Mouse (Mus musculus) urinary bladder, adult 2 months (tissue): ENCODE results near the gene Snx9. TPM values are rescaled to one million over a fixed set of nuclear protein-coding genes. Genes with fewer than 3 reads are reported as not detected.

Experiments
- DNase-seq: peaks from one replicate; pipeline ENCODE4 v3.0.0; 2022; ENCODE audit warnings: low spot score
- polyA plus RNA-seq: library from polyadenylated mRNA; depleted of rRNA; stranded (reverse); fragments of >200 nt; gene quantifications from 2 replicates; pipeline ENCODE4 v1.2.3, GENCODE M21; 2012

Snx9 gene
- polyA plus RNA-seq, 1 experiment, result 51.0 TPM

- DNase-seq, result no peak
Measured at GRCm38 (mm10) chr17:5843641-5843990, 2.5 kb downstream of the Snx9 start.

- no peak for DNase-seq
Measured at GRCm38 (mm10) chr17:5845376-5845775, 4.2 kb downstream of the Snx9 start.

GRCm38 (mm10) chr17:5846101-5846500 lies 5.0 kb downstream of the Snx9 start:
- DNase-seq, result no peak

GRCm38 (mm10) chr17:5848706-5849415 lies 7.7 kb downstream of the Snx9 start:
- no peak for DNase-seq

GRCm38 (mm10) chr17:5849421-5849910 lies 8.3 kb downstream of the Snx9 start:
- peak; percentile 46 for DNase-seq

GRCm38 (mm10) chr17:5850031-5850430 lies 8.9 kb downstream of the Snx9 start:
- DNase-seq, result no peak

- no peak for DNase-seq
Measured at GRCm38 (mm10) chr17:5850476-5850875, 9.3 kb downstream of the Snx9 start.

- no peak for DNase-seq
Measured at GRCm38 (mm10) chr17:5853936-5854335, 12.8 kb downstream of the Snx9 start.

- no peak for DNase-seq
Measured at GRCm38 (mm10) chr17:5855560-5855959, 14.4 kb downstream of the Snx9 start.

- no peak for DNase-seq
Measured at GRCm38 (mm10) chr17:5856426-5856825, 15.3 kb downstream of the Snx9 start.

GRCm38 (mm10) chr17:5857206-5857605 lies 16.1 kb downstream of the Snx9 start:
- DNase-seq, result no peak

GRCm38 (mm10) chr17:5858209-5858608 lies 17.1 kb downstream of the Snx9 start:
- DNase-seq, result no peak

GRCm38 (mm10) chr17:5862285-5862684 lies 21.2 kb downstream of the Snx9 start:
- no peak for DNase-seq

- DNase-seq, result no peak
Measured at GRCm38 (mm10) chr17:5862869-5863268, 21.7 kb downstream of the Snx9 start.

- DNase-seq, result no peak
Measured at GRCm38 (mm10) chr17:5863745-5864144, 22.6 kb downstream of the Snx9 start.

- DNase-seq, result no peak
Measured at GRCm38 (mm10) chr17:5867456-5867855, 26.3 kb downstream of the Snx9 start.

GRCm38 (mm10) chr17:5868319-5869031 lies 27.3 kb downstream of the Snx9 start:
- no peak for DNase-seq

GRCm38 (mm10) chr17:5869461-5869860 lies 28.3 kb downstream of the Snx9 start:
- DNase-seq, result no peak

- DNase-seq, result no peak
Measured at GRCm38 (mm10) chr17:5870002-5870401, 28.9 kb downstream of the Snx9 start.

- no peak for DNase-seq
Measured at GRCm38 (mm10) chr17:5870696-5871095, 29.6 kb downstream of the Snx9 start.

- DNase-seq, result no peak
Measured at GRCm38 (mm10) chr17:5872506-5872905, 31.4 kb downstream of the Snx9 start.

- DNase-seq, result no peak
Measured at GRCm38 (mm10) chr17:5874565-5874964, 33.4 kb downstream of the Snx9 start.

- DNase-seq, result no peak
Measured at GRCm38 (mm10) chr17:5877611-5878157, 36.6 kb downstream of the Snx9 start.
